Mouse (Mus musculus) urinary bladder, postnatal 25 days (tissue): Measurements from ENCODE around the gene Nacc1.

ENCODE experiments used
- DNase-seq: peaks from one replicate; pipeline ENCODE4 v3.0.0; 2022; ENCODE audit warnings: low spot score

Gene Nacc1

GRCm38 (mm10) chr8:84662581-84663065 is 25.0 kb downstream of the Nacc1 start, which contains the start of gene Ier2:
Gene Ier2, minus strand, starts transcription at chr8:84662852.
- peak; percentile 95 for DNase-seq

GRCm38 (mm10) chr8:84661961-84662571 is 25.6 kb downstream of the Nacc1 start:
- DNase-seq, result peak; percentile 42

DNA sequence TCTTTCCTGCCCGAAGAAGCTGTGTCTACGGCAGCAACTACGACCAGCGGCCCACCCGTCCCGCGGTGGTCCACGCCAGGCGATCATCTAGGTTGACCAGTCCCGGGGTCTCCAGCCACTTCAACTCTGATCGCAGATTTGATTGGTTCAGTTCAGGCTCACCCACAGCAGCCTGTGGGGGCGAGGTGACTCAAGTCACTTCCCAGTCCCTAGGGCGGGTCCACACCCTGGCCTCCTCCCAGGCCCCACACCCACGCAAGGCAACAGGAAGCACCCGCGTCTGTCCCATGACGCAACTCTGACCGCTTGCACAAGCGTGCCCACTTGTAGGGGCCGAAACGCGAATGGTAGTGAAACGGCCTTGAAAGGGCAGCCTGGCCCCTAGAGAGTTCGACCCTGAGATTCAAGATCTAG is 26.2 kb downstream of the Nacc1 start:
- peak; percentile 90 for DNase-seq

- peak; percentile 79 for DNase-seq
These were observed 26.7 kb downstream of the Nacc1 start for GRCm38 (mm10) chr8:84660819-84661457.

- peak; percentile 46 for DNase-seq
These were observed 27.5 kb downstream of the Nacc1 start for GRCm38 (mm10) chr8:84659936-84660818.

GRCm38 (mm10) chr8:84658951-84659350 is 28.7 kb downstream of the Nacc1 start:
- DNase-seq, result no peak

DNA sequence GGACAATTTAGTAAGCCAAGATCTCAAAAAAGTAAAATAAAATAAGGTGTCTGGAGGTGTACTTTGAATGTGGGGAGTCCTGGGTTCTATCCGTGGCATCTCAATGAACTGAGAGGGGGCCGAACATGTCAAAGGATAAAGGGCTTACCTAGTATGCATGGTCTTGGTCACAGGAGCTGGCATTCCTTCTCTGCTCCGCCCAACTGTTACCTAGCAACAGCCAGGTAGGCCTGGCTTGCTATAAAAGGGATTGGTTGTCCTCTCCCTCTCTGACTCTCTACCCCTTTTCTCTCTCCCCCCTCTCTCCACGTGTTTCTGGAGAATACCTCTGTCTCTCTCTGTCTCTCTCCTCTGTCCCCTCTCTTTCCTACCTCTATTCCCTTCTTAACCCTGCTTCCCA is 30.0 kb downstream of the Nacc1 start:
- no peak for DNase-seq

DNA sequence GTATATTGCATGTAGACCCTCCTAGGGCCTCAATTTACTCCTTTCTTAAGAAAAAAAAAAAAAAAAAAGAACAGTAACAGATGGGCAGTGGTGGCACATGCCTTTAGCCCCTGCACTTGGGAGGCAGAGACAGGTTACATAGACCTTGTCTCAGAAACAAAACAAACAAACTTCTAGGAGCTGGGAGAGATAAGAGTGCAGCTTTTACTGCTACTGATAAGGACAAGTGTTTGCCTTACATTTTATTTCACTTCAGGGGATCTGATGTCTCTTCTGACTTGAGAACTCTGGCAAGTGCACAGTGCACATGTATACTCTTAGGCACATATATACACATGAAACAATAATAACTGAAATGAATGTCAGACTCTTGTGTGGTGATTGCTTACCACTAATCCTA is 30.5 kb downstream of the Nacc1 start:
- DNase-seq, result no peak

GRCm38 (mm10) chr8:84656641-84657126 is 31.0 kb downstream of the Nacc1 start:
- peak; percentile 62 for DNase-seq

DNA sequence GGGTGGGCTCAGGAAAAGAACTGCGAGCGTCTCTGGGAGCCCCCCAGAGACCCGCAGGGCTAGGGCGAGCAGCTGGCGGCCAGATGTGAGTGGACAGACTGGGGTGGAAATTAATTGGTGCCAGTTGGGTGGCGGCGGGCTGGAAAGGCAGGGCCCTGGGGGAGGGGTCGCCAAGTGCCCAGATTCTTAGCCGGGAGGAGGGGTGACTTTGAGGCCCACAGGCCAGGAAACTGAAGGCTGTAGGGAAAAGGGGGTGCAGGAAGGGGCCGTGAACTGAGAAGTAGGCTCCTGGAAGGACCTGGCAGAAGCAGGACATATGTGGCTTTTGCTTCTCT is 31.5 kb downstream of the Nacc1 start:
- no peak for DNase-seq

GRCm38 (mm10) chr8:84655336-84656190 is 32.1 kb downstream of the Nacc1 start:
- DNase-seq, result no peak

DNA sequence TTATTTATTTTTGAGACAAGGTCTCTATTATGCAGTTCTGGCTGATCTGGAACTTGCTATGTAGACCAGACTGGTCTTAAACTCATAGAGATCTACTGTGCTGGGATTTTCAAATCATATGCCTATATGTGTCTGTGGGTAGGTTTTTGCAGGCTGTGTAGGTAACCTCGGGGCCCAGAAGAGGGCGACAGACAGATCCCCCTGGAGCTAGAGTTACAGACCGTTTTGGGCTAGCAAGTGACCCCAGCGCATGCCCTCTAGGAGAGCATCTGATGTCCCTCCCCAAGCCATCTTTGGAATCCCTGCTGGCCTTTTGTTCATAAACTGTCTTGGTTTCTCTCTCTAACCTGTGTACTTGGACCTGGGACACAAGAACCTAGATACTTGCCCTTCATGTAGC is 33.1 kb downstream of the Nacc1 start:
- no peak for DNase-seq

DNA sequence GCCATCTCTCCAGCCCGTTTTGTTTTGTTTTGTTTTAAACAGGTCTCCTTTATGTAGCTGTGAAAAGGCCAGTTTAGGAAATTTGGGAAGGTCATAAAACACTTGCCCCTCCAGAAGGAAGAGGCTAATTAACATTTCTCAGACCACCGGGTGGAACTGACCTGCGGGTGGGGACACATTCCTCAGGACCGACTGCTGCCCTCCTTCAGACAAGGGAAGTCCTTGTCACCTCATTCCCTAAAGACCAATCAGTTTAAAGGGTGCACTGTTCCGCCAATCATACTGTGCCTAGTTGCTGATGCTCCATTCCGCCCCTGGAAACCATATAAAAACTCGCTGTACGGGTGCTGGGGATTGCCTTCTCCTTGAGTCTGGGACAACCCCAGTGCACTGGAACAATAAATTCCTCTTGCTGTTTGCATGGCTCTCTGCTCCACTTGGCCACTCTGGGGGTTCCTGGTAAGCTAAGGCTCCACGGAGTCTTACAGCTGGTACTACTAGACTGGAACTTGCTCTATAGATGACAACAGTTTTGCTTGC is 34.5 kb downstream of the Nacc1 start:
- DNase-seq, result no peak

- no peak for DNase-seq
These were observed 37.4 kb downstream of the Nacc1 start for GRCm38 (mm10) chr8:84650213-84650612.

- no peak for DNase-seq
These were observed 40.2 kb downstream of the Nacc1 start for GRCm38 (mm10) chr8:84647461-84647901.

DNA sequence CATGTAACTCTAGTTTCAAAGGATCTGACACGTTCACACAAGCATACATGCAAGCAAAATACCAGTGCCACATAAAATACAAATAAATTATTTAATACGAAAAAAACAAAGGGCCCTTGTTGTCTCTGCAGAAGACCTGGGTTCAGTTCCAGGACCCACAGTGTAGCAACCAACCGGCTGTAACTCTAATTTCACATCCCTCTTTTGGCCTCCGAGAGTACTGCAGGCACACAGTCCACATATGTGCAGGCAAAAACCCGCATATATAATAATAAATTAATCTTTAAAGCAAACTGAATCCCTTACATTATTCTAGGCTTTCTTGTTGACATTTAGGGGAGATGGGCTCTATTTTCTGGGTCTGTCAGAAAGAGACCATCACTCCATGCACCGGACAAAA is 40.9 kb downstream of the Nacc1 start:
- no peak for DNase-seq

- no peak for DNase-seq
These were observed 44.6 kb downstream of the Nacc1 start for GRCm38 (mm10) chr8:84643019-84643418.

GRCm38 (mm10) chr8:84641578-84642361 is 45.9 kb downstream of the Nacc1 start:
- no peak for DNase-seq

- DNase-seq, result no peak
These were observed 46.9 kb downstream of the Nacc1 start for GRCm38 (mm10) chr8:84640617-84641294.

GRCm38 (mm10) chr8:84640010-84640588 is 47.6 kb downstream of the Nacc1 start:
- no peak for DNase-seq
